Mouse (Mus musculus): ENCODE measurements around the gene B430306N03Rik. TPM values are rescaled to one million over a fixed set of nuclear protein-coding genes. Genes with fewer than 3 reads are reported as not detected.
A peak's percentile ranks its signal among the peaks of the same experiment; 100 is the strongest.

The B430306N03Rik gene
- polyA plus RNA-seq, 1 experiment from 2014 or later, result 1.2 TPM

DNA sequence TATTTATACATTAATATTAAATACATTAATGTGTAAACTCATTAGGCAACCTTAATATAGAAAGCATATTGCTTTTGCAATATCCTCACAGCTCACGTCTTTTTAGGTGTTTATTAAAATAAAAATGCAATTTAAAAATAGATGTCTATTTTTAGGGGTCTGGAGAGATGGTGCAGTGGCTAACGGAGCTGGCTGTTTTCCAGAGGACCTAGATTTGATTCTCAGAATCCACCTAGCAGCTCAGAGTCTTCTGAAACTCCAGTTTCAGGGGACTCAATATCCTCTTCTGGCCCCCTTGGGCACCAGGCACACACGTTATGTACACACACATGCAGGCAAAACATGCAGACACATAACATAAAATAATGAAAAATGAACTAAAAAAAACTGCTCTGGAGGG is 46.4 kb downstream of the B430306N03Rik start:
- Histone ChIP-seq H3K27me3 (no peaks in the 10 kb centered on the region), H3K4me1 (replicated peaks) (peaks cover 54% of the 10 kb centered on the region), H3K36me3 (no peaks in the 10 kb centered on the region), H3K4me3 (replicated peaks) (no peak overlapping the region), H3K9me3 (replicated peaks) (no peaks in the 10 kb centered on the region), H3K4me2 (no peak overlapping the region), H3K27ac (no peak overlapping the region), H3K9ac (no peak overlapping the region)
- ATAC-seq (ENCODE audit: low read depth) (no peak), DNase-seq (no peak)
- WGBS (ENCODE audit: insufficient replicate concordance), result 57% methylated on average over 3 of the region's 3 CpGs

DNA sequence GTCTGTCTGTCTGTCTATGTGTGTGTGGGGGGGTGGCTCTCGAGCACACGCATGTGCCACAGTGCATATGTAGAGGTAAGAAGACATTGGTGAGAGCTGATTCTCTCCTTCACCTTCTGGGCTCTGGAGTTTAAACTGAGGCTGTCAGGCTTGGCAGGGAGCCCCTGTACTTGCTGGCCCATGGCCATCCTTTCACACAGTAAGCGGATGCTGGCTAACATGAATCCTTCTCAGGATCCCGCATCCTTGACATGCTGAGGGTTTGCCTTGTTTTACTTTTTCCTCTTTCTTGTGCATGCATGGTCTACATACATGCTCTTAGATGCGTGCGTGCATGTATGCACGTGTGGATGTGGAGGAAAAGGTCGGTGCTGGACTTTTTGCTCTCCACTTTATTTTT is 47.0 kb downstream of the B430306N03Rik start:
- no peak for DNase-seq
- no peak overlapping the region for H3K4me3 ChIP-seq (replicated peaks)
- peak overlapping the region; percentile 3; the same call in 1 of the 2 replicates for H3K27ac ChIP-seq
- ATAC-seq (ENCODE audit: low read depth), result no peak
- H3K27me3 ChIP-seq, result no peaks in the 10 kb centered on the region
- H3K36me3 ChIP-seq, result no peaks in the 10 kb centered on the region
- no peak overlapping the region for H3K9ac ChIP-seq
- peaks cover 54% of the 10 kb centered on the region for H3K4me1 ChIP-seq (replicated peaks)
- 75% methylated on average over 8 of the region's 8 CpGs for WGBS (ENCODE audit: insufficient replicate concordance)
- peak overlapping the region; percentile 2; the same call in 1 of the 2 replicates for H3K4me2 ChIP-seq
- no peaks in the 10 kb centered on the region for H3K9me3 ChIP-seq (replicated peaks)

DNA sequence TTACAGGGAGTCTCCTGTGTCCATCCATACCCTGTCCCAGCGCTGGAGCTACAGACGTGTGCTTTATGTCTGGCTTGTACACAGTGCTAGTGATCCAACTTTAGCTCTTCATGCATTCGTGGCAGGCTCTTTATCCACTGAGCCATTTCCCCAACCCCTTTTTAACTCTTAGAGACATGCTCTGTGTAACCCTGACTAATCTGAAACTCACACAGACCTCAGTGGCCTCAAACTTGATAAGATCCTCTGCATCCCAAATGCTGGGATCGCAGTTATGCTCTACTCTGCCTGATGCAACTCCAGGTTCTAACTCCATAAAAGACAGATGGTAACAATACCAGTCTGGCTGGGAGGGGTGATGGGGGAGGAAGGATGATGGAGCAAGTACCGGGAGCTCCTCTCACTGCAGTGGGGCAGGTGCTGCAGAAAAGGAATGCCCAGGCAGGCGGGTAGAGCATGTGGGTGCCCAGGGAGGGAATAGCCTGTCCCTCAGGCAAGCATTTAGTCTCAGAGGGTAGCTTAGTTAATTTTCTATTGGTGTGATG is 47.6 kb downstream of the B430306N03Rik start:
- no peak for DNase-seq
- Histone ChIP-seq H3K9me3 (replicated peaks) (no peaks in the 10 kb centered on the region), H3K4me2 (peak overlapping the region; percentile 2; the same call in 1 of the 2 replicates), H3K9ac (peak overlapping the region; percentile 22; the same call in 1 of the 2 replicates), H3K27me3 (no peaks in the 10 kb centered on the region), H3K27ac (peak overlapping the region; percentile 3; the same call in 1 of the 2 replicates), H3K4me3 (replicated peaks) (no peak overlapping the region), H3K4me1 (replicated peaks) (peaks cover 54% of the 10 kb centered on the region), H3K36me3 (no peaks in the 10 kb centered on the region)
- peak; percentile 62 for ATAC-seq (ENCODE audit: low read depth)
- whole genome bisulfite sequencing (ENCODE audit: insufficient replicate concordance), result 32% methylated on average over 6 of the region's 6 CpGs

DNA sequence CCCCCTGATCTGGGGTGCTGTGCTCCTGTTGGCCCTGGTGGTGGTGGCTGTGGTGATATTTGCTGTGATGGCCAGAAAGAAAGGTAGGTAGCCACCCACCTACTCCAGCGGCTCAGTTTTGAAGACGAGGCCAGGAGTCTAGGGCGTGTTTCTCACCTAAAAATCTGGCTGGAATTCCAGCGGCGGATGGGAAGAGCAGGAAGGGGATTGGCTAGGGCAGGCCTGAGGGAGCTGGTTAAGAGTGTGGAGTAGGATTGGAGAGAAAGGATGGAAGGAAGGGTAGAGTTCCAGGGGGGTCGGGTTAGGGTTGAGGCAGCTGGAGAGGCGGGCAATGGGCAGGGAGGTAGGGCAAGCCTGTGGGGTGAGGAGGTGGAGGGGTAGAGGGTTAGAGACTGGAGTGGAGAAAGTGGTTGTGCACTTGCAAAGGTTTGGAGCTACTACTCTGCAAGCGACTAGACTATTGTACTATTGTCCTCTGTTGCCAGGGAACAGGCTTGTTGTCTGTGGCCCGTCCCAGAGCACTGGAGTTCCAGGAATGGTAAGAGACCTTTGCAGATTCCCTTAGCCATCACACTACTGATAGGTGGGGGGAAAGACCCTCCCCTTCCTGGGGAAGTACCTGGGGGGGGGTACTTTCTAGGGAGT is 49.7 kb downstream of the B430306N03Rik start:
- 75% methylated on average over 9 of the region's 9 CpGs for WGBS (ENCODE audit: insufficient replicate concordance)
- DNase-seq (no peak), ATAC-seq (ENCODE audit: low read depth) (no peak)
- H3K36me3 ChIP-seq, result no peaks in the 10 kb centered on the region
- no peaks in the 10 kb centered on the region for H3K9me3 ChIP-seq (replicated peaks)
- H3K27me3 ChIP-seq, result no peaks in the 10 kb centered on the region
- H3K4me1 ChIP-seq (replicated peaks), result peaks cover 42% of the 10 kb centered on the region
- H3K4me2 ChIP-seq, result no peak overlapping the region
- H3K9ac ChIP-seq, result no peak overlapping the region
- H3K4me3 ChIP-seq (replicated peaks), result no peak overlapping the region
- H3K27ac ChIP-seq, result no peak overlapping the region

DNA sequence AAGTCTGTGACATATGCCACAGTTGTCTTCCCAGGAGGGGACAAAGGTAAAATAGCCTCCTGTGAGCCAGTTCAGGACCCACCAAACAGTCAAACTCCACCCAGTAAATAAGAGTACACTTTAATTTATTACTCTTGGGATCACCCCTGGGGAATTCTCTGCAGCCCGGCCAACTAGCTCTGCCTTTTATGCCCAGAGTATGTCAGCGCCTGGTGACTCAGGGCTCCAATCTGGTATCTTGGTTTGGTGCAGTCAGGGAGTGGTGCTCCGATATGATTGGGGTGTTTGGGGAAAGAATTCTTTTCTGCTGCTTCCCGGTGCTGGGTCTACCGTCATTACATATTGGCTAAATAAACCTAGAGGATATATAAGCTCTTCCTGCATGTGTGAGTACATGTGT is 50.9 kb downstream of the B430306N03Rik start:
- no peak overlapping the region for H3K9ac ChIP-seq
- H3K4me2 ChIP-seq, result no peak overlapping the region
- H3K36me3 ChIP-seq, result no peaks in the 10 kb centered on the region
- peaks cover 30% of the 10 kb centered on the region for H3K4me1 ChIP-seq (replicated peaks)
- no peak overlapping the region for H3K27ac ChIP-seq
- WGBS (ENCODE audit: insufficient replicate concordance), result 79% methylated on average over 5 of the region's 5 CpGs
- H3K9me3 ChIP-seq (replicated peaks), result no peaks in the 10 kb centered on the region
- ATAC-seq (ENCODE audit: low read depth) (no peak), DNase-seq (no peak)
- H3K4me3 ChIP-seq (replicated peaks), result no peak overlapping the region
- H3K27me3 ChIP-seq, result no peaks in the 10 kb centered on the region

DNA sequence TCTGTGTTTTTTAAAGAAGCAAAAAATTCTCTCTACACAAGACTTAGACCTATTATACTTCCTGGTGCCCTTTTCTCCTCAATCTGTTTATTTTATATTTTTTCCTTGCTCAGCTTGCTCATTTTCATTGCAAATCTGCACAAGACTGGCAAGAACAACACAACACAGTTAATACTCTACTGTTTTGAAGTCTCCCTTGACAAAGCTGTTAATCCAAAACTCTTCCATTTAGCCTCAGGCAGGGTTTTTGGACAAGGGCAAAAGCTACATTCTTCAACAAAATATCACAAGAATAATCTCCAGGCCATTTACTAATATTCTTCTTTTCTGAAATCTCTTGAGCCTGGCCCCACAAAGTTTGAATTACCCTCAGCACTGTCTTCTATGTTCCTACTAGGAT is 55.7 kb downstream of the B430306N03Rik start:
- Histone ChIP-seq H3K27ac (no peak overlapping the region), H3K4me3 (replicated peaks) (no peak overlapping the region), H3K36me3 (no peaks in the 10 kb centered on the region), H3K27me3 (no peaks in the 10 kb centered on the region), H3K4me1 (replicated peaks) (no peaks in the 10 kb centered on the region), H3K9me3 (replicated peaks) (no peaks in the 10 kb centered on the region), H3K4me2 (no peak overlapping the region), H3K9ac (no peak overlapping the region)
- DNase-seq, result no peak
- no peak for ATAC-seq (ENCODE audit: low read depth)

DNA sequence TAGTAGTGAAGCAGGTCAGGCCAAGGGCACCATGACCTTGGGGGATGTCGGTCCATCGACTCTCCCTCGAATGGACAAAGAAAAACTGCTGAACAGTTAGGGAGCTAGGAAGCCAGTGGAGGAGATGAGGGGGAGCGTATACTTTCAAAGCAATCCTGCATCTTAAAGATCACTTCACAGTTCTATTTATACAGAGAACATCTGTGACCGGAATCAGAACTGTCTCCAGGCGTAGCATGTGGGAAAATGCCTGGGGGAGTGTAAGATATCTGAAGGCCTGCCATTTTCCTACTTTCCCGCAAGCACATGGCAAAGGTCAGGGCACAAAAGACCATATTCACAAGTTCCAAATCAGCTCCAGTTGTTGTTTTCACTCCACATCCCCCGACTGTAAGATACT is 57.0 kb downstream of the B430306N03Rik start:
- H3K9ac ChIP-seq, result no peak overlapping the region
- no peak for ATAC-seq (ENCODE audit: low read depth)
- no peak overlapping the region for H3K27ac ChIP-seq
- H3K9me3 ChIP-seq (replicated peaks), result no peaks in the 10 kb centered on the region
- no peak overlapping the region for H3K4me2 ChIP-seq
- H3K36me3 ChIP-seq, result no peaks in the 10 kb centered on the region
- no peak overlapping the region for H3K4me3 ChIP-seq (replicated peaks)
- no peak for DNase-seq
- no peaks in the 10 kb centered on the region for H3K4me1 ChIP-seq (replicated peaks)
- WGBS (ENCODE audit: insufficient replicate concordance), result 71% methylated on average over 8 of the region's 8 CpGs
- no peaks in the 10 kb centered on the region for H3K27me3 ChIP-seq

DNA sequence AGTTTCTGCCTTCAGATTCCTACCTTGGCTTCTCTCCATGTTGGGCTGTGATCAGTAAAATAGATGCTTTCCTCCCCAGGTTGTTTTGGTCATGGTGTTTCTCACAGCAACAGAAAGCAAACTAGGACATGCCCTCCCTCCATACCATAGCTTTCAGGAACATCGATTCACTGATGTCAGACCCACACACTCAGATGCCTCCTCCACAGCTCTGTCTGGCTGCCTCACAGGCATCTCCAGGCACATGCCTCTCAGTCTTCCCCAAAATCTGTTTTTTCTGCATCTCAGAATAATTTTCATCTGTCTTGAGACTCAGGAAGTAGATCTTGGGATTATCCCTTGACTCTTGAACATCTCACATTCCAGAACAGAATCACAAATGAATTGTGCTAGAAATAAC is 60.2 kb downstream of the B430306N03Rik start:
- 81% methylated on average over 1 of the region's 1 CpGs for WGBS (ENCODE audit: insufficient replicate concordance)
- Histone ChIP-seq H3K27me3 (0 out of 2 replicates have a peak, but pooled peaks cover 3% of the 10 kb centered on the region), H3K4me1 (replicated peaks) (no peaks in the 10 kb centered on the region), H3K9me3 (replicated peaks) (no peaks in the 10 kb centered on the region), H3K36me3 (no peaks in the 10 kb centered on the region), H3K9ac (no peak overlapping the region), H3K4me2 (no peak overlapping the region), H3K4me3 (replicated peaks) (no peak overlapping the region), H3K27ac (no peak overlapping the region)
- DNase-seq (no peak), ATAC-seq (ENCODE audit: low read depth) (no peak)

Other genes with a start within 250 kb of the B430306N03Rik start
- gene 1700067P10Rik, start 226.8 kb upstream of the B430306N03Rik start, polyA plus RNA-seq (2015; fragmentation: Nextera tagmentation; extraction: Ambion mirVana), result not detected in 2 replicates
- gene 9830107B12Rik, start 169.9 kb upstream of the B430306N03Rik start, polyA plus RNA-seq (2015; fragmentation: Nextera tagmentation; extraction: Ambion mirVana), result 0.15 and 0.17 TPM in 2 replicates
- 0.15 and 0.25 TPM in 2 replicates for gene A530064D06Rik, start 148.9 kb upstream of the B430306N03Rik start, polyA plus RNA-seq (2015; fragmentation: Nextera tagmentation; extraction: Ambion mirVana)
- gene Trem1, start 83.4 kb upstream of the B430306N03Rik start, polyA plus RNA-seq (2015; fragmentation: Nextera tagmentation; extraction: Ambion mirVana), result 0.63 and 0.71 TPM in 2 replicates
- 2.1 and 2.2 TPM in 2 replicates for gene Trem3, start 68.4 kb upstream of the B430306N03Rik start, polyA plus RNA-seq (2015; fragmentation: Nextera tagmentation; extraction: Ambion mirVana)
- 3.5 and 3.6 TPM in 2 replicates for gene Treml4, start 51.8 kb upstream of the B430306N03Rik start, polyA plus RNA-seq (2015; fragmentation: Nextera tagmentation; extraction: Ambion mirVana)
- 4.4 and 5.5 TPM in 2 replicates for gene Treml2, start 16.6 kb upstream of the B430306N03Rik start, polyA plus RNA-seq (2015; fragmentation: Nextera tagmentation; extraction: Ambion mirVana)
- 3.1 and 3.2 TPM in 2 replicates for gene Trem2, start 30.3 kb downstream of the B430306N03Rik start, polyA plus RNA-seq (2015; fragmentation: Nextera tagmentation; extraction: Ambion mirVana)
- 24.1 and 25.5 TPM in 2 replicates for gene Treml1, start 43.8 kb downstream of the B430306N03Rik start, polyA plus RNA-seq (2015; fragmentation: Nextera tagmentation; extraction: Ambion mirVana)
- 7.2 and 9.7 TPM in 2 replicates for gene Nfya, start 93.8 kb downstream of the B430306N03Rik start, polyA plus RNA-seq (2015; fragmentation: Nextera tagmentation; extraction: Ambion mirVana)
- gene Oard1, start 93.9 kb downstream of the B430306N03Rik start, polyA plus RNA-seq (2015; fragmentation: Nextera tagmentation; extraction: Ambion mirVana), result 58.9 and 61.8 TPM in 2 replicates
- 1.2 TPM in 2 replicates for gene Apobec2, start 116.8 kb downstream of the B430306N03Rik start, polyA plus RNA-seq (2015; fragmentation: Nextera tagmentation; extraction: Ambion mirVana)
- 134 and 152 TPM in 2 replicates for gene Tspo2, start 135.4 kb downstream of the B430306N03Rik start, polyA plus RNA-seq (2015; fragmentation: Nextera tagmentation; extraction: Ambion mirVana)
- gene Unc5cl, start 138.8 kb downstream of the B430306N03Rik start, polyA plus RNA-seq (2015; fragmentation: Nextera tagmentation; extraction: Ambion mirVana), result 3.5 and 4.4 TPM in 2 replicates

All from liver, embryonic 13.5 days (tissue).